Mouse (Mus musculus) brown adipose tissue, adult 24 weeks (tissue): ENCODE data around the gene Ddx54. TPM values are rescaled to one million over a fixed set of nuclear protein-coding genes. Genes with fewer than 3 reads are reported as not detected.

ENCODE experiments used
- H3K27ac ChIP-seq: fragments of 200-500 bp; replicated peaks from 2 replicates; pipeline ENCODE4 v1.5.1; 2012; ENCODE audit warnings: low read depth, mild to moderate bottlenecking, low read length
- H3K4me1 ChIP-seq: fragments of 200-500 bp; 2 replicates; pipeline ENCODE4 v1.6.1; 2012; ENCODE audit warnings: low read length, mixed read lengths; ENCODE audit not compliant: control insufficient read depth, insufficient read depth, insufficient read length
- H3K4me3 ChIP-seq: fragments of 200-500 bp; 2 replicates; pipeline ENCODE4 v1.5.1; 2012; ENCODE audit warnings: low read depth, mild to moderate bottlenecking, low read length, moderate library complexity; ENCODE audit not compliant: insufficient read depth
- polyA plus RNA-seq: library from polyadenylated mRNA; stranded (reverse); fragments of >200 nt; gene quantifications from 2 replicates; pipeline ENCODE4 v1.2.4, GENCODE M21; 2012; ENCODE audit not compliant: missing spikeins, insufficient read depth, insufficient read length

The Ddx54 gene
- polyA plus RNA-seq, 1 experiment, result 10.3 TPM

DNA sequence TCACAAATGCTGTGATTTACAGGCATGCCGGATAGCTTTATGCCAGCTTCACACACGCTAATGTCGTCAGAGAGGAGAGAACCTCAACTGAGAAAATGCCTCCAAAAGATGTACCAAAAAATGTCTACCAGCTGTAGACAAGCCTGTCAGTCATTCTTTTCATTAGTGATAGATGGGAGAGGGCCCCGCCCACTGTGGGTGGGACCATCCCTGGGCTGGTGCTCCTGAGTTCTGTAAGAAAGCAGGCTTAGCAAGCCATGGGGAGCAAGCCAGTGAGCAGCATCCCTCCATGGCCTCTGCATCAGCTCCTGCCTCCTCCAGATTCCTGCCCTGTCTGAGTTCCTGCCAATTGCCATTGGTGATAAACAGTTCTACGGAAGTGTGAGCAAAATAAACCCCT, 23.1 kb downstream of the Ddx54 start:
- Histone ChIP-seq H3K4me3 (no peak overlapping the region), H3K27ac (no peak overlapping the region), H3K4me1 (no peaks in the 10 kb centered on the region)

GRCm38 (mm10) chr5:120640094-120640493, 27.6 kb downstream of the Ddx54 start:
- Histone ChIP-seq H3K27ac (no peak overlapping the region), H3K4me1 (no peaks in the 10 kb centered on the region), H3K4me3 (no peak overlapping the region)

GRCm38 (mm10) chr5:120643365-120644085, 31.0 kb downstream of the Ddx54 start:
- Histone ChIP-seq H3K4me1 (no peaks in the 10 kb centered on the region), H3K4me3 (no peak overlapping the region)

GRCm38 (mm10) chr5:120644227-120644626, 31.7 kb downstream of the Ddx54 start:
- Histone ChIP-seq H3K27ac (no peak overlapping the region), H3K4me3 (no peak overlapping the region), H3K4me1 (peaks cover 1% of the 10 kb centered on the region; the same call in 1 of the 2 replicates)

More at GRCm38 (mm10) chr5:120643365-120644085, 31.0 kb downstream of the Ddx54 start:
- H3K27ac ChIP-seq, result no peak overlapping the region

- Histone ChIP-seq H3K4me3 (no peak overlapping the region), H3K4me1 (peaks cover 2% of the 10 kb centered on the region; the same call in 1 of the 2 replicates), H3K27ac (no peak overlapping the region)
Observed at GRCm38 (mm10) chr5:120645851-120646250, 33.3 kb downstream of the Ddx54 start.

GRCm38 (mm10) chr5:120647361-120647760, 34.8 kb downstream of the Ddx54 start:
- Histone ChIP-seq H3K4me1 (peaks cover 2% of the 10 kb centered on the region; the same call in 1 of the 2 replicates), H3K4me3 (no peak overlapping the region), H3K27ac (no peak overlapping the region)

DNA sequence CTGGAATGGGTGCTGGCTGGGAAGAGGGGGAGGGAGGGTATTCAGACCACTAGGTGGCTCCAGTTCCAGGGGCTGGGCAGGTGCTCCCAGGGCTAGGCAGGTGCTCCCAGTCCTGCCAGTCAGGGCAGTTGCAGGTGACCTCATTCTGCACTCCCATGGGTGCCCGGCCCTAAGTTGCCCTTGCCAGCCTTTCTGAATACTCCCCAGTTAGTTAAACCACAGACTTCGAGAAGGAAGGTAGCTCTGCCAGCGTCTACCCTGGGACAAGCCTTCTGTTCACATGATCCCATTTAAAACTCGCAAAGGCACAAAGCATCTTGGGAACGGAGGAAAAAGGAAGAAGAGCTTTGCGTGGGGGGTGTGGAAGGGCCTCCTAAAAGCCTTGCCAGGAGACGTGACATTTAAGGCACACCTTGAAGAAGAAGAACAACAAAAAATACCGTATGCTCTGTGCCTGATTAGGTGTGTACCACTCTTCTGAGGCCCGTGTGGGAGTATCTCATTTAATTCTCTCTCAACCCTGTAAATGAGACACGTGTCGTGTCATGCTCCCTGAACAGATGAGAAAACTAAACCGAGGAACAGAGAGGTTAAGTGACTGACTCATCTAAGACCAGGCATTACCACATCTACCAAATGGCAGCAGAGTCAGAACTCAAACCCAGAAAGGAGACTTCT, 35.4 kb downstream of the Ddx54 start:
- no peak overlapping the region for H3K4me3 ChIP-seq
- peaks cover 2% of the 10 kb centered on the region; the same call in 1 of the 2 replicates for H3K4me1 ChIP-seq
- no peak overlapping the region for H3K27ac ChIP-seq

DNA sequence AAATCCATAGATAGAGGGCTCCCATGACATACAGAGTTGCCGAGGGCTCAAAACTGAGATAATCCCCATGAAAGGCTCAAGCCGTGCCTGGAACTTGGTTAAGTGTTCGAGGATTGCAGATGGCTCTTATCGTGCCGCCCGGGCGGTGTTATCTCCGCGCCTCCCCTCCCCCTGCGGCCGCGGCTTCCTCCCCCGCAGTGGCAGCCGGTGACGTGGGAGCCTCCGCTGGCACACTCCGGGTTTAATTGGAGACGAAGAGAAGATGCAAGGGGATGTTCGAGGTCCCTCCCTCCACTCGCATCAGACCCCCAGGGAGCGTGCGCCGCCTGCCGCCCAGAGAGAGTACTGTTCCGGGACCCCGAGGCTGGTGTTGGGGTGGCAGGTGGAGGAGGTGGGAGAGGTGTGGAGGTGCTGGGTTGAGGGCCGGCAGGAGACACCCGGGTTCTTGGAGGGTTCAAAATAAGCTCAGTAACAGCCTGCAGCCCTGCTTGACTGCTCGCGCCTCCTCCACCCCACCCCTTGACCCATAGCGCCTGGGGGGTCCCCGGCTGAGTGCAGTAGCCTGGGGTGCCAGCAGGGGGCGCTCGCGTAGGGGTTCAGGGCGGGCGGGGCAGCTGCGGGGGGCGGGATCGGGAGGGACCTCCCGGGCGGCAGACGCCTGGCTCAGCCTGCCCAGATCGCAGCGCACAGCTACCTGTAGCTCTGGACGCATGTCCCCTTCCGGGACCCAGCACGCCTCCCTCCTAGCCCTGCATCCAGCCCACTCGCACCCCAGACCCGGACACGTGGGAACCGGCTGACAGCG, 36.2 kb downstream of the Ddx54 start, which contains the start of gene Rasal1:
TSS of gene Rasal1 (plus strand) at position 244 of the 805 bp plus-strand sequence.
- Histone ChIP-seq H3K4me3 (peak within 1 kb of the TSS; percentile 38), H3K4me1 (peaks cover 2% of the 10 kb centered on the region; the same call in 1 of the 2 replicates), H3K27ac (no peak within 1 kb of the TSS)

DNA sequence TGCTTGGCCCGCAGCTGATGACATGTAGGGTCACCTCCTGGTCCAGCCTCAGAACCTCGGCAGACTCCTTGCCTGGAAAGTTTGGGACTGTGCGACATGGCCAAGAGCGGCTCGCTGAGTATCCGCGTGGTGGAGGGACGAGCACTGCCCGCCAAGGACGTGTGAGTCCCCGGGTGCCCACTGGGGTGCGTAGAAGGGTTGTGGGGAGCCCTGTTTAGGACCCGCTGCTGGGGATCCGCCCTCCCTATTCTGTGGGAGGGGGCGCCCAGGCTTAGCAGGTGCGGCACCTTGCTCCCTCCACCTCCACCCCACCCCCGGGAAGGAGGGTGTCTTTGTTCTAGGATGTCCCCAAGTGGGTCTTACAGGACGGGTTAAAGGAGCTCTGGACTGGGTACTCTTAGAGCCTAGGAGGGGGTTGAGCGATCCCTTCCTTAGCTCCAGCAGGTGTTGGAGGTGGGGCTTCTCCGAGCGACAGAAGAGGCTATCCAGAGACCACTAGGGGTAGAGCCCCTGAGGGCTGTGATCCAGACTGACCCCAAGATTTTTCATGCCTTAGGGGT, 36.9 kb downstream of the Ddx54 start:
- Histone ChIP-seq H3K4me1 (peaks cover 2% of the 10 kb centered on the region; the same call in 1 of the 2 replicates), H3K4me3 (peak overlapping the region; percentile 33; the same call in 1 of the 2 replicates), H3K27ac (no peak overlapping the region)

GRCm38 (mm10) chr5:120649938-120650337, 37.4 kb downstream of the Ddx54 start:
- Histone ChIP-seq H3K4me3 (no peak overlapping the region), H3K27ac (no peak overlapping the region), H3K4me1 (peaks cover 2% of the 10 kb centered on the region; the same call in 1 of the 2 replicates)

GRCm38 (mm10) chr5:120651230-120651629, 38.7 kb downstream of the Ddx54 start:
- Histone ChIP-seq H3K4me3 (no peak overlapping the region), H3K4me1 (peaks cover 2% of the 10 kb centered on the region; the same call in 1 of the 2 replicates), H3K27ac (no peak overlapping the region)

DNA sequence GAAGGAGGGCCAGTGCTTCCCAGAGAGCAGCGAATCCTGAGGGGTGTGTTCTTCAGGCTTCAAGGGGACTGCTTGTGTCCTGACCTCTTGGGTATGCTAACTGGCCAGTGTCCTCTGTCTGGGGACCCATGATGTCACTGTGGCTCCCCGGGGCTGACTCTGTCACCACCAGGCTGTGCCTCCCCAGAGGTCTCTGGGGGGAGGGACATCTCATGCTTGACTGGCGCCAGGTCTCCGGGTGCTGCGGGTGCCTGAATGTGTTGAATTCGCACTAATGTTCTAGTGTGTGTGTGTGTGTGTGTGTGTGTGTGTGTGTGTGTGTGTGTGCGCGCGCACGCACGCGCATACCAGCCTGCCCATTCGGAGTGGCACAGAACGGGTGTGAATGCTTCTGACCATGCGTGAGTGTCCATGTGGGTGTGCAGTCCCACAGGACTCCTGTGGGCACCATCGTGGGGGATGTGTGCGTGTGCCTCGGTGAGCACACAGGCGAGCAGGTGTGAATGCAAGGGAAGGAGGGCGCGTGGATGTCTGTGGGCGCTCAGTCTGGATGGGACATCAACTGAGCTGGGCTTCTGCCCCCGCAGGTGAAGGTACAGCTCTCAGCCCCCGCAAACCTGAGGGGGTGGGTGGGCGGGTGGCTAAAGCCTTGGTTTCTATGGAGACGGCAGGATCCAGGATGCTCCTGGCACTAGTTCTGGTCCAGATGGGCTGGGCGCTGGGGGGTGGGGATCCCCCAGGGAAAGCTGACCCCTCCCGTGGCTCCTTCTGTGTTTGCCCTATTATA, 40.6 kb downstream of the Ddx54 start:
- Histone ChIP-seq H3K4me1 (peaks cover 2% of the 10 kb centered on the region; the same call in 1 of the 2 replicates), H3K27ac (no peak overlapping the region), H3K4me3 (no peak overlapping the region)

GRCm38 (mm10) chr5:120653873-120654272, 41.3 kb downstream of the Ddx54 start:
- Histone ChIP-seq H3K4me3 (no peak overlapping the region), H3K4me1 (peaks cover 2% of the 10 kb centered on the region; the same call in 1 of the 2 replicates), H3K27ac (no peak overlapping the region)

- Histone ChIP-seq H3K27ac (no peak overlapping the region), H3K4me1 (no peaks in the 10 kb centered on the region), H3K4me3 (no peak overlapping the region)
Observed at GRCm38 (mm10) chr5:120656281-120656751, 43.8 kb downstream of the Ddx54 start.
